Mouse (Mus musculus) induced T-regulatory cell, adult 2 months (primary cell): ENCODE measurements around the gene Chd9.

Experiments used
- DNase-seq: peaks from one replicate; pipeline ENCODE4 v3.0.0-alpha.2; 2012; ENCODE audit warnings: low read depth

The Chd9 gene

DNA sequence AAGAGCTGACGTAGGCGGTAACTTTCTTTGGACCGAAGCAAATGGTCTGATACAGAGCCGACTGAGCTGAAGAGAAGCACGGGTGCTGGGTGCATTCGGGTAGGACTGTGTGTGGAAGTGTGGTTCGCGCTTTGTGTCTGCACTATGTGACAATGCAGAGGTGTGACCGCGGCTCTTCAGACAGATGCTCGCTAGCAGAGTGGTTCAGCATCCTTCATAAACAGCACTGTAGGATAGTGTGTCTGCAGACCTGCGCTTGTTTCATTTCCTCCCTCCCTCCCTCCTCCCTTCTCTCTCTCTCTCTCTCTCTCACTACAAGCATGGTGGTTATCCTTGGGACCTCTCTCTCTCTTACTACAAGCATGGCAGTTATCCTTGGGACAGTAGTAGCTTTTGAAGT lies 254.3 kb downstream of the Chd9 start:
- DNase-seq = peak; percentile 58

DNA sequence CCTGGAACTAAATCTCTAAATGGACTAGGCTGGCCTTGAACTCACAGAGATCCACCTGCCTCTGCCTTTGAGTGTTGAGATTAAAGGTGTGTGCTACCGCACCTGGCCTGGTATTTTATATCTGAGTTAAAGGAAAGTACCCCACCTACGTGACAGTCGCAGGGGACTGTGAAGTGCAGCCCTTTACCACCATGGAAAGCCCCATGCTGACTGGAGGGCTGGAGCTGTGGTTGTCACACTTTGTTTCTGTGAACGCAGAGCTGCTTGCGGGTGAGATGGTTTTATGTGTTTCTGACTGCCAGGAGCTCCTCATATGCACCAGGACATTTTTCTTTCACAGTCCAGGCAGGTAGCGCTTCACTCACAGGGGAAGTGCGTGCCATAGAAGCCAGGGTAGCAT lies 260.3 kb downstream of the Chd9 start:
- DNase-seq = peak; percentile 19

- no peak for DNase-seq
These were observed 261.4 kb downstream of the Chd9 start for GRCm38 (mm10) chr8:91089601-91090000.

DNA sequence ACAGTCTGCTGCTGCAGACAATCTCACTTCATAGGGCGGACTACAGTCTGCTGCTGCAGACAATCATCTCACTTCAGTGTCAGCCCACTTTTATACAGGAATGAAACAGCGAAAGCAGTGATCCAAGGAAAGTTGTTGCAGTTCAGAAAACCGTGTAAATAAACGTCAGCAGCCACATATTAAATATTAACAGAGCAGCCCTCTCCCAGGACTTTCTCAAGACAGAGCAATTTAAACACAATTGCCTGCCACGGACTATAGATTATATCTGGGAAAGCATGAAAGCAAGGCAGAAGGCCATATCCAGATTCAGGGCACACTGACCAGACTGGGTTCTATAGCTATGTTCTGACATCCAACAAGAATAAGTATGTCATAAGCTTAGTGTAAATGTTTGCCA lies 266.0 kb downstream of the Chd9 start:
- DNase-seq = no peak

DNA sequence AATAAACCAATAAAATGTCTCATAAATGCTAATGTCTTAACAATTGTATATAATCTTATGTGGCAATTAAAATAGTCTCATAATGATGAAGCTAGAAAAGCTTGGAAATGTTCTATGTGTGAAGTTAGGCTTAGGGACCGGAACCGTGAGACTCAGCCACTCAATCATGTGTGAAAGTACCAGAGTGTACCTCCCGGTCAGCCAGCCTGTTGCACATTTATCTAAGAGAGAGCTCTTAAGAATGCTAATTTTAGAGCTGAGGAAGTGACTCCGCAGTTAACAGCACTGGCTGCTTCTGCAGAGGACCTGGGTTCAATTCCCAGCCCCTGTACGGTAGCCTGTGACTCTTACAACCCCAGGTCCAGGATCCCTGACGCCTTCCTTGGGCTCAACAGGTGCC lies 270.0 kb downstream of the Chd9 start:
- no peak for DNase-seq
